Mouse (Mus musculus) frontal cortex, adult 2 months (tissue): Measurements from ENCODE around the gene Timm8a2. TPM values are rescaled to one million over a fixed set of nuclear protein-coding genes. Genes with fewer than 3 reads are reported as not detected.

Experiments used
- polyA plus RNA-seq: library from polyadenylated mRNA; depleted of rRNA; stranded (reverse); fragments of >200 nt; gene quantifications from 2 replicates; pipeline ENCODE4 v1.2.3, GENCODE M21; 2012; rRNA removed

The Timm8a2 gene
- polyA plus RNA-seq, 1 experiment, result not detected

Other genes with a start within 250 kb of the Timm8a2 start
- 60.7 and 64.7 TPM in 2 replicates for gene Dock9, start 236.8 kb upstream of the Timm8a2 start, polyA plus RNA-seq
- 41.4 and 43.0 TPM in 2 replicates for gene Ubac2, start 156.1 kb upstream of the Timm8a2 start, polyA plus RNA-seq
- gene Gpr18, start 118.9 kb upstream of the Timm8a2 start, polyA plus RNA-seq, result 0.08 TPM in 2 replicates
- 1.0 and 1.6 TPM in 2 replicates for gene Gpr183, start 69.5 kb upstream of the Timm8a2 start, polyA plus RNA-seq
- gene Tm9sf2, start 72.4 kb downstream of the Timm8a2 start, polyA plus RNA-seq, result 76.6 and 83.6 TPM in 2 replicates
- gene Clybl, start 147.0 kb downstream of the Timm8a2 start, polyA plus RNA-seq, result 24.5 and 24.6 TPM in 2 replicates